Mouse (Mus musculus): Measurements from ENCODE around the gene Gpr153. TPM values are rescaled to one million over a fixed set of nuclear protein-coding genes. Genes with fewer than 3 reads are reported as not detected.

Gene Gpr153
- polyA plus RNA-seq, 1 experiment = 6.9 TPM

- DNase-seq = no peak
- TF ChIP-seq POLR2A (IDR thresholded peaks at IDR 0.05; ENCODE audit: low read depth, low read length) = no peak
- TF ChIP-seq CTCF (conservative IDR thresholded peaks at IDR 0.05; ENCODE audit: insufficient read depth, insufficient read length, low read depth, low read length) = no peak
- no peaks in the 10 kb centered on the region for H3K36me3 ChIP-seq (ENCODE audit: control insufficient read depth, insufficient read depth, low read length)
- no peak overlapping the region for H3K27ac ChIP-seq (ENCODE audit: insufficient read depth, low read depth, low read length)
- no peak overlapping the region for H3K4me3 ChIP-seq (ENCODE audit: insufficient read depth, low read depth, low read length)
- 15% methylated on average over 34 of the region's 34 CpGs for WGBS
- H3K4me1 ChIP-seq (ENCODE audit: control insufficient read depth, insufficient read depth, low read length) = no peaks in the 10 kb centered on the region
- H3K27me3 ChIP-seq (replicated peaks; ENCODE audit: control insufficient read depth, insufficient read depth, low read length) = no peaks in the 10 kb centered on the region
These were observed 8.7 kb downstream of the Gpr153 start for GRCm38 (mm10) chr4:152282721-152283120.

GRCm38 (mm10) chr4:152283186-152283950, 9.3 kb downstream of the Gpr153 start:
- no peak overlapping the region for H3K27ac ChIP-seq (ENCODE audit: insufficient read depth, low read depth, low read length)
- 9% methylated on average over 70 of the region's 70 CpGs for WGBS
- H3K36me3 ChIP-seq (ENCODE audit: control insufficient read depth, insufficient read depth, low read length) = no peaks in the 10 kb centered on the region
- H3K4me1 ChIP-seq (ENCODE audit: control insufficient read depth, insufficient read depth, low read length) = no peaks in the 10 kb centered on the region
- H3K27me3 ChIP-seq (replicated peaks; ENCODE audit: control insufficient read depth, insufficient read depth, low read length) = no peaks in the 10 kb centered on the region
- TF ChIP-seq CTCF (conservative IDR thresholded peaks at IDR 0.05; ENCODE audit: insufficient read depth, insufficient read length, low read depth, low read length) = peak; percentile 74
- no peak for TF ChIP-seq POLR2A (IDR thresholded peaks at IDR 0.05; ENCODE audit: low read depth, low read length)
- peak; percentile 81 for DNase-seq
- no peak overlapping the region for H3K4me3 ChIP-seq (ENCODE audit: insufficient read depth, low read depth, low read length)

GRCm38 (mm10) chr4:152285505-152285904, 11.5 kb downstream of the Gpr153 start:
- Histone ChIP-seq H3K4me1 (ENCODE audit: control insufficient read depth, insufficient read depth, low read length) (no peaks in the 10 kb centered on the region), H3K36me3 (ENCODE audit: control insufficient read depth, insufficient read depth, low read length) (no peaks in the 10 kb centered on the region), H3K27ac (ENCODE audit: insufficient read depth, low read depth, low read length) (no peak overlapping the region), H3K27me3 (replicated peaks; ENCODE audit: control insufficient read depth, insufficient read depth, low read length) (no peaks in the 10 kb centered on the region), H3K4me3 (ENCODE audit: insufficient read depth, low read depth, low read length) (no peak overlapping the region)
- 3% methylated on average over 10 of the region's 10 CpGs for WGBS
- TF ChIP-seq CTCF (conservative IDR thresholded peaks at IDR 0.05; ENCODE audit: insufficient read depth, insufficient read length, low read depth, low read length) (peak; percentile 67), POLR2A (IDR thresholded peaks at IDR 0.05; ENCODE audit: low read depth, low read length) (no peak)
- peak; percentile 84 for DNase-seq

- no peak overlapping the region for H3K27ac ChIP-seq (ENCODE audit: insufficient read depth, low read depth, low read length)
- H3K27me3 ChIP-seq (replicated peaks; ENCODE audit: control insufficient read depth, insufficient read depth, low read length) = no peaks in the 10 kb centered on the region
- DNase-seq = no peak
- no peak overlapping the region for H3K4me3 ChIP-seq (ENCODE audit: insufficient read depth, low read depth, low read length)
- 4% methylated on average over 32 of the region's 32 CpGs for WGBS
- no peak for TF ChIP-seq CTCF (conservative IDR thresholded peaks at IDR 0.05; ENCODE audit: insufficient read depth, insufficient read length, low read depth, low read length)
- no peak for TF ChIP-seq POLR2A (IDR thresholded peaks at IDR 0.05; ENCODE audit: low read depth, low read length)
- H3K4me1 ChIP-seq (ENCODE audit: control insufficient read depth, insufficient read depth, low read length) = no peaks in the 10 kb centered on the region
- no peaks in the 10 kb centered on the region for H3K36me3 ChIP-seq (ENCODE audit: control insufficient read depth, insufficient read depth, low read length)
These were observed 12.2 kb downstream of the Gpr153 start for GRCm38 (mm10) chr4:152286183-152286582.

GRCm38 (mm10) chr4:152286887-152287286, 12.9 kb downstream of the Gpr153 start:
- no peak overlapping the region for H3K4me3 ChIP-seq (ENCODE audit: insufficient read depth, low read depth, low read length)
- H3K4me1 ChIP-seq (ENCODE audit: control insufficient read depth, insufficient read depth, low read length) = no peaks in the 10 kb centered on the region
- no peaks in the 10 kb centered on the region for H3K36me3 ChIP-seq (ENCODE audit: control insufficient read depth, insufficient read depth, low read length)
- no peaks in the 10 kb centered on the region for H3K27me3 ChIP-seq (replicated peaks; ENCODE audit: control insufficient read depth, insufficient read depth, low read length)
- 5% methylated on average over 26 of the region's 26 CpGs for WGBS
- TF ChIP-seq CTCF (conservative IDR thresholded peaks at IDR 0.05; ENCODE audit: insufficient read depth, insufficient read length, low read depth, low read length) = no peak
- TF ChIP-seq POLR2A (IDR thresholded peaks at IDR 0.05; ENCODE audit: low read depth, low read length) = no peak
- H3K27ac ChIP-seq (ENCODE audit: insufficient read depth, low read depth, low read length) = no peak overlapping the region
- DNase-seq = peak; percentile 73

- no peaks in the 10 kb centered on the region for H3K36me3 ChIP-seq (ENCODE audit: control insufficient read depth, insufficient read depth, low read length)
- H3K4me3 ChIP-seq (ENCODE audit: insufficient read depth, low read depth, low read length) = no peak overlapping the region
- WGBS = 17% methylated on average over 19 of the region's 19 CpGs
- H3K27me3 ChIP-seq (replicated peaks; ENCODE audit: control insufficient read depth, insufficient read depth, low read length) = no peaks in the 10 kb centered on the region
- TF ChIP-seq CTCF (conservative IDR thresholded peaks at IDR 0.05; ENCODE audit: insufficient read depth, insufficient read length, low read depth, low read length) (no peak), POLR2A (IDR thresholded peaks at IDR 0.05; ENCODE audit: low read depth, low read length) (no peak)
- no peaks in the 10 kb centered on the region for H3K4me1 ChIP-seq (ENCODE audit: control insufficient read depth, insufficient read depth, low read length)
- no peak for DNase-seq
- H3K27ac ChIP-seq (ENCODE audit: insufficient read depth, low read depth, low read length) = no peak overlapping the region
These were observed 13.5 kb downstream of the Gpr153 start for GRCm38 (mm10) chr4:152287317-152288120.

- TF ChIP-seq CTCF (conservative IDR thresholded peaks at IDR 0.05; ENCODE audit: insufficient read depth, insufficient read length, low read depth, low read length) (no peak), POLR2A (IDR thresholded peaks at IDR 0.05; ENCODE audit: low read depth, low read length) (no peak)
- Histone ChIP-seq H3K27me3 (replicated peaks; ENCODE audit: control insufficient read depth, insufficient read depth, low read length) (no peaks in the 10 kb centered on the region), H3K4me1 (ENCODE audit: control insufficient read depth, insufficient read depth, low read length) (no peaks in the 10 kb centered on the region), H3K36me3 (ENCODE audit: control insufficient read depth, insufficient read depth, low read length) (no peaks in the 10 kb centered on the region), H3K27ac (ENCODE audit: insufficient read depth, low read depth, low read length) (no peak overlapping the region), H3K4me3 (ENCODE audit: insufficient read depth, low read depth, low read length) (no peak overlapping the region)
- no peak for DNase-seq
- 50% methylated on average over 18 of the region's 18 CpGs for WGBS
These were observed 14.4 kb downstream of the Gpr153 start for GRCm38 (mm10) chr4:152288398-152288945.
